ENCODE assay signal across 19 mouse cellular contexts in the genomic region with DNA sequence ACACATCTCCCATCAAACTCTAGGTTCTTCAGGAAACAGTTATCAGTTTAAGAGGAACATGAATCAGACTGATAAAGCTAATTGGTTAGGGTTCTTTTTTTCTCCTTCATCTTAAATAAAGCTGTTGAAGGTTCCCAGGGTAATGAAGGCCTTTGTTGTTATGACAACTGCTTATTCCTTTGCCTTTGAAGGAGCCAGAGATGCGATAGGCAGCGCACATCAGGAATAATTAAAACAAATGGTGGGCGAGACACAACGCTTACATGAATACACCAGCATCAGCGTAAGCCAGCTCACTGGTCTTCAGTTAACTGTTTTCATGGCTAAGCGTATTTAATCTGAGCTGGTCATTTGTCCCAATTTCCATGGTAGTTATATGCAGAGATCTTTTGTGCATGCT.
DNase-seq lines count a peak whose midpoint lies in the region; ATAC-seq and TF ChIP-seq lines count a peak whose summit lies in the region.
"Had no signal": no experiment of that assay in that cellular context is flagged by ENCODE, and none has a peak within 500 bp of the region (broad histone marks: within the 10 kb centered on the region; RNA-seq: fewer than 3 reads in every experiment).

No protein-coding gene starts in this region.

- 72% methylated on average over 6 of the region's 6 CpGs for WGBS in kidney, embryonic 14.5 days
- WGBS in midbrain, embryonic 16.5 days: 48% methylated on average over 6 of the region's 6 CpGs
- 51% methylated on average over 6 of the region's 6 CpGs for WGBS in neural tube, embryonic 15.5 days

- H3K27ac ChIP-seq in kidney, embryonic 14.5 days (ENCODE audit: low read depth, low read length): no peak overlapping the region
- no peak overlapping the region for H3K27ac ChIP-seq in midbrain, embryonic 16.5 days (ENCODE audit: low read length)
- no peak overlapping the region for H3K27ac ChIP-seq in neural tube, embryonic 15.5 days (replicated peaks)
- H3K27ac ChIP-seq: embryonic facial prominence, embryonic 13.5 days; forebrain, embryonic 13.5 days; gastrocnemius, adult 2 months; hindbrain, embryonic 15.5 days had no signal

- no peak for TF ChIP-seq POLR2A in brain, embryonic 14.5 days (IDR thresholded peaks at IDR 0.05; ENCODE audit: borderline replicate concordance, extremely low read depth, insufficient read depth, insufficient read length, poor library complexity, severe bottlenecking)

- ATAC-seq in kidney, embryonic 14.5 days (ENCODE audit: low FRiP score, low TSS enrichment): peak; percentile 49; the same call in 1 of the 2 replicates
- ATAC-seq in midbrain, embryonic 16.5 days: peak; percentile 45; the same call in 1 of the 2 replicates
- ATAC-seq in neural tube, embryonic 15.5 days (ENCODE audit: low FRiP score): no peak

- DNase-seq in kidney, adult 11 months: no peak
- peak; percentile 10 for DNase-seq in brain, adult 2 months (ENCODE audit: low read depth, low spot score)
- peak; percentile 50 for DNase-seq in brain, embryonic 14.5 days (ENCODE audit: low read depth)
- no peak for DNase-seq in cerebellum, postnatal 10 days
- DNase-seq: adrenal gland, adult 2 months; adrenal gland, postnatal 25 days; cerebellum, adult 11 months; cerebellum, adult 8-10 months; cerebellum, postnatal 25 days; gastrocnemius, adult 2 months; gastrocnemius, postnatal 25 days; heart, postnatal 36 days had no signal

- H3K9ac ChIP-seq in kidney, embryonic 14.5 days (ENCODE audit: low read depth, low read length): no peak overlapping the region
- no peak overlapping the region for H3K9ac ChIP-seq in midbrain, embryonic 16.5 days (ENCODE audit: low read depth, low read length)
- H3K9ac ChIP-seq in neural tube, embryonic 15.5 days (replicated peaks): no peak overlapping the region
- H3K9ac ChIP-seq: embryonic facial prominence, embryonic 13.5 days; forebrain, embryonic 13.5 days; heart, embryonic 12.5 days; hindbrain, embryonic 15.5 days had no signal

- TF ChIP-seq CTCF in brain, embryonic 14.5 days (IDR thresholded peaks at IDR 0.05; ENCODE audit: borderline replicate concordance, extremely low read depth, insufficient read depth, insufficient read length): no peak

- no peaks in the 10 kb centered on the region for H3K4me1 ChIP-seq in kidney, embryonic 14.5 days (ENCODE audit: control insufficient read depth, insufficient read depth, low read length)
- H3K4me1 ChIP-seq in midbrain, embryonic 16.5 days (ENCODE audit: control insufficient read depth, insufficient read depth, low read length): no peaks in the 10 kb centered on the region
- 0 out of 2 replicates have a peak, but pooled peaks cover 3% of the 10 kb centered on the region for H3K4me1 ChIP-seq in neural tube, embryonic 15.5 days
- H3K4me1 ChIP-seq: embryonic facial prominence, embryonic 13.5 days; forebrain, embryonic 13.5 days; heart, embryonic 12.5 days; hindbrain, embryonic 15.5 days had no signal

- H3K9me3 ChIP-seq in kidney, embryonic 14.5 days (ENCODE audit: control insufficient read depth, low read length): no peaks in the 10 kb centered on the region
- peaks cover 3% of the 10 kb centered on the region; the same call in 1 of the 2 replicates for H3K9me3 ChIP-seq in midbrain, embryonic 16.5 days (replicated peaks; ENCODE audit: control insufficient read depth, low read length, poor library complexity, severe bottlenecking)
- 0 out of 2 replicates have a peak, but pooled peaks cover 4% of the 10 kb centered on the region for H3K9me3 ChIP-seq in neural tube, embryonic 15.5 days (replicated peaks)
- H3K9me3 ChIP-seq: embryonic facial prominence, embryonic 13.5 days; forebrain, embryonic 13.5 days; heart, embryonic 12.5 days had no signal

- no peak overlapping the region for H3K4me3 ChIP-seq in kidney, embryonic 14.5 days (ENCODE audit: low read length)
- H3K4me3 ChIP-seq in midbrain, embryonic 16.5 days (ENCODE audit: low read depth, low read length): no peak overlapping the region
- no peak overlapping the region for H3K4me3 ChIP-seq in neural tube, embryonic 15.5 days (replicated peaks)
- H3K4me3 ChIP-seq: embryonic facial prominence, embryonic 13.5 days; forebrain, embryonic 13.5 days; gastrocnemius, adult 2 months; heart, embryonic 12.5 days; hindbrain, embryonic 15.5 days had no signal

- H3K4me2 ChIP-seq in kidney, embryonic 14.5 days (replicated peaks; ENCODE audit: low read depth, low read length): no peak overlapping the region
- H3K4me2 ChIP-seq in midbrain, embryonic 16.5 days (ENCODE audit: low read length): no peak overlapping the region
- H3K4me2 ChIP-seq in neural tube, embryonic 15.5 days: no peak overlapping the region
- H3K4me2 ChIP-seq: embryonic facial prominence, embryonic 13.5 days; forebrain, embryonic 13.5 days; heart, embryonic 12.5 days; hindbrain, embryonic 15.5 days had no signal

- no peaks in the 10 kb centered on the region for H3K36me3 ChIP-seq in kidney, embryonic 14.5 days (ENCODE audit: control insufficient read depth, insufficient read depth, low read length)
- no peaks in the 10 kb centered on the region for H3K36me3 ChIP-seq in midbrain, embryonic 16.5 days (ENCODE audit: control insufficient read depth, insufficient read depth, low read length)
- H3K36me3 ChIP-seq in neural tube, embryonic 15.5 days: no peaks in the 10 kb centered on the region
- H3K36me3 ChIP-seq: embryonic facial prominence, embryonic 13.5 days; heart, embryonic 12.5 days; hindbrain, embryonic 15.5 days had no signal

- H3K27me3 ChIP-seq in kidney, embryonic 14.5 days (ENCODE audit: control insufficient read depth, insufficient read depth, low read length): no peaks in the 10 kb centered on the region
- H3K27me3 ChIP-seq in midbrain, embryonic 16.5 days (ENCODE audit: control insufficient read depth, insufficient read depth, low read depth, low read length): no peaks in the 10 kb centered on the region
- no peaks in the 10 kb centered on the region for H3K27me3 ChIP-seq in neural tube, embryonic 15.5 days (replicated peaks)
- H3K27me3 ChIP-seq: embryonic facial prominence, embryonic 13.5 days; forebrain, embryonic 13.5 days; heart, embryonic 12.5 days; hindbrain, embryonic 15.5 days had no signal

Comparison
In these comparisons a context has a peak if more than half of its experiments do, and no peak if none do; other contexts are left out.
1. DNase-seq: peak in brain, adult 2 months (single experiment) and brain, embryonic 14.5 days (single experiment); none in kidney, adult 11 months (single experiment) and cerebellum, postnatal 10 days (0 of 2).